Mouse (Mus musculus): ENCODE measurements at regions not wholly inside any gene's neighbourhood (a gene's known extent, or its start where the extent isn't known, plus 50 kb on each side); places are given as distances from the start of the nearest gene placed in this dataset.
A peak's percentile ranks its signal among the peaks of the same experiment; 100 is the strongest.

- Histone ChIP-seq H3K27ac (replicated peaks) (no peak overlapping the region), H3K36me3 (no peaks in the 10 kb centered on the region), H3K27me3 (peaks cover 17% of the 10 kb centered on the region), H3K4me2 (no peak overlapping the region), H3K9me3 (no peaks in the 10 kb centered on the region), H3K9ac (no peak overlapping the region), H3K4me3 (no peak overlapping the region), H3K4me1 (replicated peaks) (peaks cover 3% of the 10 kb centered on the region; the same call in 1 of the 2 replicates)
- no peak for ATAC-seq (ENCODE audit: low read depth)
- WGBS, result 81% methylated on average over 2 of the region's 2 CpGs
Measured at GRCm38 (mm10) chr3:104343096-104343495, 122.9 kb upstream of the Magi3 start.

- Histone ChIP-seq H3K4me1 (replicated peaks) (peaks cover 6% of the 10 kb centered on the region; the same call in 1 of the 2 replicates), H3K4me3 (no peak overlapping the region), H3K4me2 (no peak overlapping the region), H3K9ac (no peak overlapping the region), H3K27ac (replicated peaks) (no peak overlapping the region), H3K9me3 (no peaks in the 10 kb centered on the region), H3K27me3 (peaks cover 8% of the 10 kb centered on the region; the same call in 1 of the 2 replicates), H3K36me3 (no peaks in the 10 kb centered on the region)
- no peak for ATAC-seq (ENCODE audit: low read depth)
- WGBS, result 78% methylated on average over 6 of the region's 6 CpGs
Measured at GRCm38 (mm10) chr3:104342220-104342619, 122.0 kb upstream of the Magi3 start.

- no peak overlapping the region for H3K27ac ChIP-seq (replicated peaks)
- no peaks in the 10 kb centered on the region for H3K27me3 ChIP-seq
- H3K9me3 ChIP-seq, result no peaks in the 10 kb centered on the region
- H3K4me3 ChIP-seq, result no peak overlapping the region
- no peaks in the 10 kb centered on the region for H3K36me3 ChIP-seq
- 85% methylated on average over 2 of the region's 2 CpGs for WGBS
- ATAC-seq (ENCODE audit: low read depth), result no peak
- peaks cover 19% of the 10 kb centered on the region for H3K4me1 ChIP-seq (replicated peaks)
- H3K4me2 ChIP-seq, result no peak overlapping the region
- no peak overlapping the region for H3K9ac ChIP-seq
Measured at GRCm38 (mm10) chr3:104340331-104340730, 120.2 kb upstream of the Magi3 start.

DNA sequence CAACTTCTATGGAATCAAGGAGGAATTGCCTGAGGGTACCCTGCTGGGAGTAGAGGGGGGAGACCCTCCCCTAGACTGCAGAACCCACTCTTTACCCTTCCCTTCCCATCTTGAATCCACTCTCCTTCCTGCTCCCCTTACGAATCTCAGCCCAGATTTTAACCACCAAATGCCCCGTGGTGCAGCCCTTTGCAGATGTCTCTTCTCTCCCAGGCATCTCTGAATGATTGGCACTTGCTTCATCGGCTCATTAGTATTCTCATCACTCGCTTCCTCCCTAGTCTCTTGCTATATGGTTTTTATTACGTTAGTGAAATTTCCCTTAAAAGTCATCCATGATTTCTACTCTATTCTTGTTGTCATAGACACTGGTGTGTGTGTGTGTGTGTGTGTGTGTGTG is 116.7 kb upstream of the Magi3 start:
- no peaks in the 10 kb centered on the region for H3K36me3 ChIP-seq
- H3K9ac ChIP-seq, result no peak overlapping the region; the same call in 1 of the 2 replicates
- peaks cover 29% of the 10 kb centered on the region for H3K4me1 ChIP-seq (replicated peaks)
- 45% methylated on average over 5 of the region's 5 CpGs for WGBS
- H3K4me2 ChIP-seq, result no peak overlapping the region
- H3K27me3 ChIP-seq, result no peaks in the 10 kb centered on the region
- peak; percentile 40; the same call in 1 of the 2 replicates for ATAC-seq (ENCODE audit: low read depth)
- peak overlapping the region; percentile 86 for H3K27ac ChIP-seq (replicated peaks)
- no peaks in the 10 kb centered on the region for H3K9me3 ChIP-seq
- no peak overlapping the region for H3K4me3 ChIP-seq

- Histone ChIP-seq H3K27me3 (no peaks in the 10 kb centered on the region), H3K9me3 (no peaks in the 10 kb centered on the region), H3K36me3 (no peaks in the 10 kb centered on the region), H3K27ac (replicated peaks) (peak overlapping the region; percentile 86), H3K4me3 (no peak overlapping the region), H3K4me1 (replicated peaks) (peaks cover 29% of the 10 kb centered on the region), H3K4me2 (no peak overlapping the region), H3K9ac (no peak overlapping the region; the same call in 1 of the 2 replicates)
- ATAC-seq (ENCODE audit: low read depth), result peak; percentile 68
- 31% methylated on average over 4 of the region's 4 CpGs for WGBS
Measured at GRCm38 (mm10) chr3:104336308-104336707, 116.1 kb upstream of the Magi3 start.

DNA sequence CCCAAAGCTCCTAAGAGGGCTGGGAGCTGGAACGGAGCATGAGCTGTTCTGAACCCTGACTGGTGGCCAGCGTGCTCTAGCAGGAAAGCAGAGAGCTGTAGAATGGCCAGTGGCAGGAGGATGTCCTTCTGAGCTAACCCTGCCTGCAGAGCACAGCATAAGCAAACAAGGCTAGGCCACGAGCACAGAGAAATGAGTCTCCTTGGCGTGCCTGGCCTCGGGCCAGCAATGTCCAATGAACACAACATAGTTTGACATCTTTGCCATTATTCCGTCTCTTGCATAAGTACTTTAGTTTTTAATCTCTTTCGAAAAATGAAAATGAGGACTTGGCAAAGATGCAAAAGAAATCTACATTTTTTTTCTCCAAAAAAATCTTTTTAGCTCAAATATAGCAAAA is 114.6 kb upstream of the Magi3 start:
- whole genome bisulfite sequencing, result 84% methylated on average over 7 of the region's 7 CpGs
- Histone ChIP-seq H3K4me2 (no peak overlapping the region), H3K4me1 (replicated peaks) (peaks cover 29% of the 10 kb centered on the region), H3K27me3 (no peaks in the 10 kb centered on the region), H3K36me3 (no peaks in the 10 kb centered on the region), H3K27ac (replicated peaks) (no peak overlapping the region), H3K4me3 (no peak overlapping the region), H3K9ac (no peak overlapping the region), H3K9me3 (no peaks in the 10 kb centered on the region)
- no peak for ATAC-seq (ENCODE audit: low read depth)

GRCm38 (mm10) chr3:104333345-104333744 is 113.2 kb upstream of the Magi3 start:
- Histone ChIP-seq H3K4me2 (no peak overlapping the region), H3K27ac (replicated peaks) (peak overlapping the region; percentile 73), H3K27me3 (no peaks in the 10 kb centered on the region), H3K9me3 (no peaks in the 10 kb centered on the region), H3K4me1 (replicated peaks) (peaks cover 29% of the 10 kb centered on the region), H3K36me3 (no peaks in the 10 kb centered on the region), H3K9ac (no peak overlapping the region), H3K4me3 (no peak overlapping the region)
- WGBS, result 31% methylated on average over 10 of the region's 10 CpGs
- ATAC-seq (ENCODE audit: low read depth), result peak; percentile 9; the same call in 1 of the 2 replicates

DNA sequence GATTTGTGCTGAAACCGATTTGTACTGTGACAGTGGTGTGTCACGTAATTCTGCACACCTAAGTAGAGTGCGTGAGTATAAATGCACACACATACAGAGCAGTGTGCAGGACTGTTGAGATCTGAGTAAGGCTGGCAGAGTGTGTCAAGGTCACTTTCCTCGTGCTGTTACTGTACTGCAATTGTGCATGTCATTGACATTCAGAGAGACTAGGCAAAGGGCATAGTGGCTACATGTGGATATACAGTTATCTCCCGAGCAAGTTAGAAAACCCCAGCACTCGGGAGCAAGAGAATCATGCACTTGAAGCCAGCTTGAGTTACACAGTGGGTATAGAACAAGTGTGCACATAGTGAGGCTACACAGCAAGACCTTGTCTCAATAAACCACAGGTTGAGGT is 110.5 kb upstream of the Magi3 start:
- no peaks in the 10 kb centered on the region for H3K36me3 ChIP-seq
- H3K27me3 ChIP-seq, result no peaks in the 10 kb centered on the region
- H3K4me3 ChIP-seq, result no peak overlapping the region
- no peak for ATAC-seq (ENCODE audit: low read depth)
- no peak overlapping the region for H3K4me2 ChIP-seq
- H3K27ac ChIP-seq (replicated peaks), result no peak overlapping the region
- H3K9me3 ChIP-seq, result no peaks in the 10 kb centered on the region
- 83% methylated on average over 6 of the region's 6 CpGs for WGBS
- H3K9ac ChIP-seq, result no peak overlapping the region
- peaks cover 14% of the 10 kb centered on the region for H3K4me1 ChIP-seq (replicated peaks)

DNA sequence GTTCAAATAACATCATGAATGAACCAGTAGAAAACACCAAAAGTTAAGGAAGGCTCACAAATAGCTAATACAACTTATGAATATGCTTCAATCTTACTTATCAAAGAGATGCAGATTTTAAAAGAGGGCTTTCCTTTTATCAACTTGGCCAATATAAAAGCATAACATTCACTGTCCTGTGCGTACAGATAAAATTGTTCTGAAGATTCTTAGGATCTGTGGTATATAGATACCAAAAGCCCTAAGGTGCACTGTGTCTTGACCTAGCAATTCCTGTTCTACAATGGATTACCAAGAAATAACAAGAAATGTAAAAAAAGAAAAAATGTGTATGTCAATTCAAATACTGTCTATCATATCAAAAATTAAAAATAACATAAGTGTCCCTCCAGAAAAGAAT is 107.7 kb upstream of the Magi3 start:
- 95% methylated on average over 1 of the region's 1 CpGs for WGBS
- H3K4me2 ChIP-seq, result no peak overlapping the region
- H3K27ac ChIP-seq (replicated peaks), result no peak overlapping the region
- ATAC-seq (ENCODE audit: low read depth), result no peak
- H3K9ac ChIP-seq, result no peak overlapping the region
- no peaks in the 10 kb centered on the region for H3K27me3 ChIP-seq
- H3K4me3 ChIP-seq, result no peak overlapping the region
- H3K9me3 ChIP-seq, result no peaks in the 10 kb centered on the region
- H3K36me3 ChIP-seq, result no peaks in the 10 kb centered on the region
- H3K4me1 ChIP-seq (replicated peaks), result peaks cover 3% of the 10 kb centered on the region

- WGBS, result 89% methylated on average over 12 of the region's 12 CpGs
- no peaks in the 10 kb centered on the region for H3K27me3 ChIP-seq
- no peak for ATAC-seq (ENCODE audit: low read depth)
- H3K4me3 ChIP-seq, result no peak overlapping the region
- H3K27ac ChIP-seq (replicated peaks), result no peak overlapping the region
- H3K9me3 ChIP-seq, result no peaks in the 10 kb centered on the region
- no peaks in the 10 kb centered on the region for H3K4me1 ChIP-seq (replicated peaks)
- H3K4me2 ChIP-seq, result no peak overlapping the region
- H3K36me3 ChIP-seq, result no peaks in the 10 kb centered on the region
- H3K9ac ChIP-seq, result no peak overlapping the region
Measured at GRCm38 (mm10) chr3:104327034-104327729, 107.0 kb upstream of the Magi3 start.

DNA sequence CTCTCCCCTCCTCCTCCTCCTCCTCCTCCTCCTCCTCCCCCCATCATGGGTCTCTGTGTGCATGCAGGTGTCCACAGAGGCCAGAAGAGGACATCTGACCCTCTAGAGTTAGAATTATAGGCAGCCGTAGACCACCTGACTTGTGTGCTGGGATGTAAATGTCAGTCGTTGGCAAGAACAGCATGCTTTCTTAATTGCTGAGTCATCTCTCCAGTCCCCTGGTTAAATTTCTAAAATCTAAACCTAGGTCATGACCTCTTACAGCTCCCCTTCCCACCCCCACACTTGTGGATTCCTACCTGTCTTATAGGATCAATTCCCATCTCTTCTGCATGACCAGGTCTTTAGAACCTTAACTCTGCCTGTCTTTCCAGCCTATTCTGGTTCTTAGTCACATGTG is 102.4 kb upstream of the Magi3 start:
- H3K9me3 ChIP-seq, result no peaks in the 10 kb centered on the region
- H3K27me3 ChIP-seq, result no peaks in the 10 kb centered on the region
- no peak overlapping the region for H3K4me2 ChIP-seq
- H3K9ac ChIP-seq, result no peak overlapping the region
- H3K4me1 ChIP-seq (replicated peaks), result peaks cover 9% of the 10 kb centered on the region
- ATAC-seq (ENCODE audit: low read depth), result no peak
- WGBS, result 60% methylated on average over 2 of the region's 2 CpGs
- H3K4me3 ChIP-seq, result no peak overlapping the region
- H3K36me3 ChIP-seq, result no peaks in the 10 kb centered on the region
- H3K27ac ChIP-seq (replicated peaks), result no peak overlapping the region

DNA sequence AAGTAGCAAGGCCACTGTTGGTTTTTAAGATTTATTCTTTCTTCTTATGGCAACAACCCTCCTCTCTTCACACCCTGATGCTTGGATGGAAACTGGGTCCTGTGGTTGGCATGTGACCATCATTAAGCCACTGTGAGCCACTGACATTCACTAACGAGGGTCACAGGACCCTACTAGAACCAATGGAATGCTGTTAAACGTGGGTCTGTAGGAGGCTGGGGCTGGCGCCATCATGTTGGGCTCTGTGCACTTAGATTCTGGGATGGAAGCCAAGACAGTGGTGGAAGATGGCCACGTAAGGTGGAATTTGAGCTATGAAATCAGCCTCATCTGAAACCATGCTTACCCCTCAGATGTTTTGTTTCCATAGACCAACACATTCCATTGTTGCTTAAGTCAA is 100.2 kb upstream of the Magi3 start:
- H3K36me3 ChIP-seq, result no peaks in the 10 kb centered on the region
- no peak for ATAC-seq (ENCODE audit: low read depth)
- WGBS, result 72% methylated on average over 4 of the region's 4 CpGs

GRCm38 (mm10) chr3:104319377-104319776 is 99.2 kb upstream of the Magi3 start:
- Histone ChIP-seq H3K36me3 (no peaks in the 10 kb centered on the region), H3K27me3 (no peaks in the 10 kb centered on the region), H3K9ac (no peak overlapping the region), H3K4me3 (no peak overlapping the region), H3K27ac (replicated peaks) (no peak overlapping the region), H3K9me3 (no peaks in the 10 kb centered on the region), H3K4me1 (replicated peaks) (peaks cover 9% of the 10 kb centered on the region), H3K4me2 (no peak overlapping the region)
- 54% methylated on average over 6 of the region's 6 CpGs for WGBS
- ATAC-seq (ENCODE audit: low read depth), result no peak

More for the DNA sequence above, 100.2 kb upstream of the Magi3 start:
- no peaks in the 10 kb centered on the region for H3K27me3 ChIP-seq
- H3K4me2 ChIP-seq, result no peak overlapping the region
- no peak overlapping the region for H3K9ac ChIP-seq
- H3K4me1 ChIP-seq (replicated peaks), result peaks cover 9% of the 10 kb centered on the region
- no peak overlapping the region for H3K4me3 ChIP-seq
- H3K27ac ChIP-seq (replicated peaks), result no peak overlapping the region
- H3K9me3 ChIP-seq, result no peaks in the 10 kb centered on the region
